Mouse (Mus musculus) brain, embryonic 14.5 days (tissue): ENCODE measurements around the gene Lims1.

Experiments
- CTCF ChIP-seq: fragments of 200-500 bp; IDR thresholded peaks from 2 replicates; pipeline ENCODE4 v1.5.1; 2012; ENCODE audit warnings: inconsistent platforms, mild to moderate bottlenecking, moderate library complexity, borderline replicate concordance; ENCODE audit not compliant: insufficient read depth, insufficient read length; ENCODE audit errors: extremely low read depth
- POLR2A ChIP-seq: fragments of 200-500 bp; IDR thresholded peaks from 2 replicates; pipeline ENCODE4 v1.6.1; 2012; ENCODE audit warnings: mild to moderate bottlenecking, inconsistent platforms, borderline replicate concordance; ENCODE audit not compliant: poor library complexity, insufficient read depth, insufficient read length, severe bottlenecking; ENCODE audit errors: extremely low read depth

GRCm38 (mm10) chr10:58383282-58383681, 60.0 kb downstream of the Lims1 start:
- TF ChIP-seq POLR2A = no peak
- TF ChIP-seq CTCF = no peak
